Mouse (Mus musculus) testis, adult 2 months (tissue): ENCODE data around the gene Eif2s3x.

Experiments used
- CTCF ChIP-seq: fragments of 200-500 bp; IDR thresholded peaks from 2 replicates; pipeline ENCODE4 v1.5.1; 2012; ENCODE audit warnings: low read depth, mild to moderate bottlenecking, inconsistent platforms, low read length, moderate library complexity; ENCODE audit not compliant: control insufficient read depth, insufficient read depth, insufficient replicate concordance
- POLR2A ChIP-seq: fragments of 200-500 bp; IDR thresholded peaks from 2 replicates; pipeline ENCODE4 v1.6.1; 2012; ENCODE audit warnings: low read depth, mild to moderate bottlenecking, inconsistent platforms, low read length, moderate library complexity; ENCODE audit not compliant: control insufficient read depth

GRCm38 (mm10) chrX:94185156-94185555 is 27.5 kb downstream of the Eif2s3x start:
- TF ChIP-seq CTCF (no peak), POLR2A (no peak)
